Mouse (Mus musculus) CH12.LX (cell line): ENCODE measurements around the gene Calhm3. TPM values are rescaled to one million over a fixed set of nuclear protein-coding genes. Genes with fewer than 3 reads are reported as not detected.
A peak's percentile ranks its signal among the peaks of the same experiment; 100 is the strongest.

ENCODE experiments used
- DNase-seq: peaks from one replicate; pipeline ENCODE4 v3.0.0-alpha.2; 2013; ENCODE audit errors: extremely low read depth
- H3K27ac ChIP-seq: 2 replicates; pipeline ENCODE4 v1.5.1; 2012; ENCODE audit warnings: low read depth, mild to moderate bottlenecking, control low read depth, moderate library complexity; ENCODE audit not compliant: insufficient read depth
- H3K27me3 ChIP-seq: replicated peaks from 2 replicates; pipeline ENCODE3; 2012; ENCODE audit warnings: inconsistent platforms
- H3K36me3 ChIP-seq, 2 experiments: replicated peaks in 1 of 2; 2 replicates each; pipeline versions ENCODE3 to v1.6.1; 2012; ENCODE audit warnings: inconsistent platforms in 1 of 2, low read length in 1 of 2, mild to moderate bottlenecking in 1 of 2, mixed read lengths in 1 of 2, moderate library complexity in 1 of 2; ENCODE audit not compliant: control insufficient read depth in 1 of 2, insufficient read depth in 1 of 2
- H3K4me1 ChIP-seq, 2 experiments: 2 replicates each; pipeline ENCODE4 v1.6.1; 2012; ENCODE audit warnings: inconsistent platforms in 1 of 2, moderate library complexity in 1 of 2; ENCODE audit not compliant: insufficient read depth in 2 of 2, control insufficient read depth in 1 of 2
- H3K4me2 ChIP-seq: 2 replicates; pipeline ENCODE4 v1.6.1; 2012; ENCODE audit warnings: low read depth, mild to moderate bottlenecking, control low read depth; ENCODE audit not compliant: poor library complexity, insufficient read depth, severe bottlenecking
- H3K4me3 ChIP-seq, 3 experiments: fragments of 150-350 bp in 1 of 3; sonication (generic) in 1 of 3; replicated peaks in 1 of 3; 2 replicates each; pipeline versions ENCODE3 to v1.5.1; 2011 to 2012; ENCODE audit warnings: low read depth in 2 of 3, low read length in 2 of 3, mild to moderate bottlenecking in 2 of 3, moderate library complexity in 2 of 3, control low read depth in 1 of 3, improper control_type of control experiment in 1 of 3, inconsistent platforms in 1 of 3, mixed read lengths in 1 of 3; ENCODE audit not compliant: poor library complexity in 1 of 3
- H3K79me2 ChIP-seq: replicated peaks from 2 replicates; pipeline ENCODE4 v1.6.1; 2012; ENCODE audit warnings: mild to moderate bottlenecking, moderate library complexity; ENCODE audit not compliant: control insufficient read depth, poor library complexity, insufficient read depth, severe bottlenecking; ENCODE audit errors: extremely low read depth
- H3K9ac ChIP-seq: 2 replicates; pipeline ENCODE4 v1.6.1; 2012; ENCODE audit warnings: low read depth, mild to moderate bottlenecking, control low read depth, moderate library complexity; ENCODE audit not compliant: insufficient read depth
- H3K9me3 ChIP-seq: replicated peaks from 2 replicates; pipeline ENCODE3; 2012; ENCODE audit warnings: low read length, inconsistent platforms, mixed read lengths
- CTCF ChIP-seq, 2 experiments: IDR thresholded peaks in 1 of 2; conservative IDR thresholded peaks in 1 of 2; 2 replicates each; pipeline ENCODE4 v1.5.1; 2011 to 2012; ENCODE audit warnings: low read depth in 2 of 2, low read length in 2 of 2, improper control_type of control experiment in 1 of 2, inconsistent platforms in 1 of 2, mild to moderate bottlenecking in 1 of 2, moderate library complexity in 1 of 2
- ELF1 ChIP-seq: IDR thresholded peaks from 2 replicates; pipeline ENCODE4 v1.6.1; 2014; ENCODE audit warnings: low read depth, mild to moderate bottlenecking, inconsistent platforms, low read length, improper control_type of control experiment
- HCFC1 ChIP-seq: IDR thresholded peaks from 2 replicates; pipeline ENCODE4 v1.6.1; 2012; ENCODE audit warnings: low read depth, mild to moderate bottlenecking, inconsistent platforms, low read length, improper control_type of control experiment
- IRF4 ChIP-seq: IDR thresholded peaks from 2 replicates; pipeline ENCODE4 v1.6.1; 2014; ENCODE audit warnings: low read depth, mild to moderate bottlenecking, inconsistent platforms, low read length, improper control_type of control experiment
- JUN ChIP-seq: IDR thresholded peaks from 2 replicates; pipeline ENCODE4 v1.6.1; 2011; ENCODE audit warnings: low read depth, mild to moderate bottlenecking, low read length, improper control_type of control experiment, moderate library complexity; ENCODE audit not compliant: insufficient read depth
- JUND ChIP-seq: conservative IDR thresholded peaks from 2 replicates; pipeline ENCODE4 v1.6.1; 2011; ENCODE audit warnings: low read depth, low read length, improper control_type of control experiment
- MAX ChIP-seq: IDR thresholded peaks from 2 replicates; pipeline ENCODE4 v1.6.1; 2011; ENCODE audit warnings: low read length, improper control_type of control experiment
- MAZ ChIP-seq: IDR thresholded peaks from 2 replicates; pipeline ENCODE4 v1.6.1; 2012; ENCODE audit warnings: low read depth, mild to moderate bottlenecking, inconsistent platforms, low read length, improper control_type of control experiment, moderate library complexity
- PAX5 ChIP-seq: IDR thresholded peaks from 2 replicates; pipeline ENCODE4 v1.6.1; 2012; ENCODE audit warnings: low read length, inconsistent platforms, mixed read lengths
- POLR2A ChIP-seq: IDR thresholded peaks from 2 replicates; pipeline ENCODE4 v1.6.1; 2011; ENCODE audit warnings: low read depth, mild to moderate bottlenecking, improper control_type of control experiment, low read length
- RAD21 ChIP-seq: IDR thresholded peaks from 2 replicates; pipeline ENCODE4 v1.6.1; 2011; ENCODE audit warnings: low read depth, mild to moderate bottlenecking, low read length, improper control_type of control experiment, moderate library complexity
- RCOR1 ChIP-seq: conservative IDR thresholded peaks from 2 replicates; pipeline ENCODE4 v1.6.1; 2012; ENCODE audit warnings: low read depth, mild to moderate bottlenecking, inconsistent platforms, low read length, improper control_type of control experiment
- SIN3A ChIP-seq: IDR thresholded peaks from 2 replicates; pipeline ENCODE4 v1.6.1; 2012; ENCODE audit warnings: low read length, improper control_type of control experiment, inconsistent platforms
- SMC3 ChIP-seq: IDR thresholded peaks from 2 replicates; pipeline ENCODE4 v1.6.1; 2011; ENCODE audit warnings: low read depth, low read length, improper control_type of control experiment
- USF2 ChIP-seq: conservative IDR thresholded peaks from 2 replicates; pipeline ENCODE4 v1.6.1; 2011; ENCODE audit warnings: low read depth, low read length, improper control_type of control experiment
- dilution Hi-C: fragments of 300-500 bp; cut with MboI; formaldehyde crosslinking; loops from 2 replicates; pipeline ENCODE4 v1.14.3; 2020; ENCODE audit warnings: low sequenced_read_pairs; ENCODE audit not compliant: extremely low pct_unique_long_range_greater_than_20kb, extremely low pct_ligation_motif_present
- in situ Hi-C: fragments of 300-500 bp; cut with MboI; formaldehyde crosslinking; loops from 3 replicates; pipeline ENCODE4 v1.14.3; 2019; ENCODE audit warnings: low sequenced_read_pairs, low pct_ligation_motif_present, low pct_unique_long_range_greater_than_20kb, mixed read lengths
- polyA plus RNA-seq: library from polyadenylated mRNA; unstranded; fragments of >175 nt; gene quantifications from 2 replicates; pipeline ENCODE4 v1.2.1, GENCODE M21; 2012; ENCODE audit warnings: low read depth; ENCODE audit not compliant: insufficient read length
- total RNA-seq, 2 experiments: library from RNA; depleted of rRNA; stranded (reverse); fragments of 300-350 nt in 1 of 2; fragments of >200 nt in 1 of 2; gene quantifications; 2 replicates each; pipeline ENCODE4 v1.2.3; 2012 to 2014

The Calhm3 gene
- total and polyA plus RNA-seq, 3 experiments: not detected

DNA sequence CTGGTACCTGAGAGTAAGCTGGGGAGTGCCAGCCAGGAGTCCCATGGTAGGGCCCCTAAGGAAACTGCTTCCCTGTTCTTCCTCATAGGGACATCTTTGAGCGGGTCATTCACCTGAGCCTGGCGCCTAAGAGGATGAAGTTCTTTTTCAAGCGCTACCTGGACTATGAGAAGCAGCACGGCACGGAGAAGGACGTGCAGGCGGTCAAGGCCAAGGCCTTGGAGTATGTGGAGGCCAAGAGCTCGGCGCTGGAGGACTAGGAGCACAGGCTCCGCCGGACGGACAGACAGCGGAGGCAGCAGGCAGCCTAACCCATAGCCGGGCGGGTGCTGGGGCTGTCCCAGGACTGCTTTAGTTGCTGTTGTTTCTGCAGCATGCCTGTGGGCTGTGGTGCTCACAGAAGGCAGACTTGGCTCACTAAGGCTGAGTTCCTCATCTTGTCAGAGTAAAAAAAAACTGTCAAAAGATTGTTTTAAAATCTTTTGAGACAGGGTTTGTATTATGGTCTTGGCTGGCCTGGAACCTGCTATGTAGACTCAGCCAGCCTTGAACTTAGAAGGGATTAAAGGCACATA, 26.9 kb downstream of the Calhm3 start:
- H3K79me2 ChIP-seq: no peaks in the 10 kb centered on the region
- TF ChIP-seq MAZ (no peak), POLR2A (peak; percentile 28; the same call in 1 of the 2 replicates)
- TF ChIP-seq, all 38 proteins: peak for 1
- peaks cover 69 to 92% of the 10 kb centered on the region in 2 experiments for H3K36me3 ChIP-seq
- dilution Hi-C loops (no loop called here), in situ Hi-C loops (loop anchor here (5.0 kb wide), 1 partner anchor 37 kb away; no protein-coding TSS in a partner anchor)
- no peak overlapping the region for H3K4me3 ChIP-seq
- H3K9ac ChIP-seq: no peak overlapping the region
- no peaks in the 10 kb centered on the region for H3K9me3 ChIP-seq
- no peaks in the 10 kb centered on the region for H3K27me3 ChIP-seq
- H3K4me1 ChIP-seq: peaks cover 17 to 57% of the 10 kb centered on the region in 2 experiments
- H3K4me2 ChIP-seq: no peak overlapping the region
- peak; percentile 39 for DNase-seq
- no peak overlapping the region for H3K27ac ChIP-seq

DNA sequence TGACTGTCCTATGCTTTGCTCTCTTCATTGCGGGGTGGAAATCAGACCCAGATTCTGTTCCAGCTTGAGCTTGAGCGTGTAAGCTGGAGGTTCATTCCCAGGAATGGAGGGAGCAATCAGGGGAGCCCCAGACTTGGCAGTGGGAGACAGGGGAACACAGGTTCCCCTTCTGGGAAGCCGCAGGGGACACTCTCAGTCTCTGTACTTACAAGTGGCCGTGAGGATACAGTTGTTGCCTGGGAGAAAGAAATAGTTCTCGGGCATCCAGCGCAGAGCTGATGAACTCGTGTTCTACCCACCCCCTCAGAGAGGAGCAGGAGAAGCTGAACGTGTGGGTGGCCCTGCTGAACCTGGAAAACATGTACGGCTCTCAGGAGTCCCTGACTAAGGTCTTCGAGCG, 28.7 kb downstream of the Calhm3 start:
- H3K79me2 ChIP-seq: no peaks in the 10 kb centered on the region
- H3K4me2 ChIP-seq: no peak overlapping the region
- no peaks in the 10 kb centered on the region for H3K27me3 ChIP-seq
- dilution Hi-C loops (no loop called here), in situ Hi-C loops (no loop called here)
- H3K9ac ChIP-seq: no peak overlapping the region
- no peak overlapping the region for H3K4me3 ChIP-seq
- H3K4me1 ChIP-seq: peaks cover 15 to 41% of the 10 kb centered on the region in 2 experiments
- no peaks in the 10 kb centered on the region for H3K9me3 ChIP-seq
- DNase-seq: no peak
- TF ChIP-seq SMC3: no peak
- TF ChIP-seq SIN3A: no peak
- TF ChIP-seq RCOR1: no peak
- no peak for TF ChIP-seq PAX5
- no peak overlapping the region for H3K27ac ChIP-seq
- H3K36me3 ChIP-seq: peaks cover 76 to 94% of the 10 kb centered on the region in 2 experiments

- H3K27ac ChIP-seq: no peak overlapping the region
- in situ Hi-C loops (no loop called here), dilution Hi-C loops (no loop called here)
- no peak for TF ChIP-seq ELF1
- TF ChIP-seq RAD21: no peak
- TF ChIP-seq POLR2A: no peak
- no peak for TF ChIP-seq SMC3
- no peak for TF ChIP-seq IRF4
- TF ChIP-seq USF2: no peak
- TF ChIP-seq MAX: no peak
- no peak for TF ChIP-seq JUN
- TF ChIP-seq HCFC1: no peak
- TF ChIP-seq CTCF (conservative IDR thresholded peaks at IDR 0.05 in 1 of 2, IDR thresholded peaks at IDR 0.05 in 1 of 2; ENCODE audit: low read depth in 2 of 2, low read length in 2 of 2): no peak
- TF ChIP-seq JUND: no peak
- TF ChIP-seq SIN3A: no peak
- H3K4me1 ChIP-seq: peaks cover 8 to 35% of the 10 kb centered on the region in 2 experiments
- H3K79me2 ChIP-seq: no peaks in the 10 kb centered on the region
- H3K36me3 ChIP-seq: peaks cover 82 to 98% of the 10 kb centered on the region in 2 experiments
- no peaks in the 10 kb centered on the region for H3K27me3 ChIP-seq
- no peak overlapping the region for H3K4me2 ChIP-seq
- H3K9me3 ChIP-seq: no peaks in the 10 kb centered on the region
- no peak overlapping the region for H3K4me3 ChIP-seq
- no peak for DNase-seq
- no peak overlapping the region for H3K9ac ChIP-seq
Observed at GRCm38 (mm10) chr19:47128164-47128563, 29.4 kb downstream of the Calhm3 start.
